Mouse (Mus musculus): ENCODE data around the gene Nsun3.
"Not testable (repeated sequence)": the region's sequence is repeated elsewhere in the genome, so short reads cannot be mapped to it uniquely, and the experiment has no call there.

Gene Nsun3

DNA sequence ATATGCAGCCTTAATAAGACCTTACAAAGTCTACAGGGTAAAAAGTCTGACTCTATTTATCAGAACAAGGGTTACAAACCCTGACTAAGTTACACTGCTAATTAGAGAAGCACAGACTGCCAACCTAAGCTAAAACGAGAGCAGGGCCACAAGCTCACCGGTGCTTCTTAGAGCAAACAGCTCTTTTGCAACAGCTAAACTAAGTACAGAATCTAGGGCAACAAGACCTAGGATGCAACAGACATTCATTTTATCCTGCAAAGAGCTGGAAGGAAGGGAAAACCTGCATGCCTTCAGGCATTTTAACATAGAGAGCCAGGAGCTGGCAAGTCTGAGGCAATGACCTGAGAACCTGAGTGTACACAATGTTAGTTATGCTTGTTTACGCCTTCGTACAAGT lies 33.5 kb downstream of the Nsun3 start:
- DNase-seq (ENCODE audit: low read depth), result no peak

DNA sequence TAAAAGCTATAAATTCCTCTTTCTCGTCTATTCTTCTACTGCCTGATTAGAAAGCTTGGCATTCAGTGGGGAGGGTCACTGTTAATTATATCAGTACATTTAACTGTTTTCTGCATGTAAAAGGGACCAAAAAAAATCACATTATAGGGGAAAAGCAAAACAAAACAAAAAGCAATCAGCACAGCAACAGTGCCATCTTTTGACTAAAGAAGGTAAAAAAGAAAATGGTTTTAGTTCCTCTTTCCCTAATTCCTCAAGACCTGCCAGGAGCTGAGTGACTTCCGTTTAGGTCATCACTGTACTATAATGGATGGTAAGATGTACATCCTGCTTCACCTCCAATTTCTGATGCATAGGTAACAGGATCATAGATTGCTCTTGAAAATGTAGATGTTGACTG lies 40.7 kb downstream of the Nsun3 start:
- no peak for DNase-seq (ENCODE audit: low read depth)

DNA sequence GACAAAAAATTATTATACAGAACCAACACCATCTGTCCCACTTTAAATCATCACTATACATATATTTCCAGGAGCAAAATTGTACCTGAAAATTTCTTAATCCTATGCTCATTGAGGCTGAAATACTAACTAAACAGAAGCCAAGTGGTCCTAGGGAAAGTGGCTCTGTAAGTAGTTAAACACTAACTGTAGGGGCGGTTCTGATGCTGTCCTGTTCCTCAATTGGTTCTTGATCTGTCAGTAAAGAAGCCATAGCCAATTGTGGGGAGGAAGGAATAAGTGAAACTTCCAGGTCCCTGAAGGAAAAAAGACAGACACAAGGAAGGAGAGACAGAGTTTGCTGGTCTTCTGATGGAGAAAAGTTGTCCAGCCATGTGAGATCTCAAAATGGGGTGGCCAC lies 52.3 kb downstream of the Nsun3 start:
- DNase-seq (ENCODE audit: low read depth), result no peak

DNA sequence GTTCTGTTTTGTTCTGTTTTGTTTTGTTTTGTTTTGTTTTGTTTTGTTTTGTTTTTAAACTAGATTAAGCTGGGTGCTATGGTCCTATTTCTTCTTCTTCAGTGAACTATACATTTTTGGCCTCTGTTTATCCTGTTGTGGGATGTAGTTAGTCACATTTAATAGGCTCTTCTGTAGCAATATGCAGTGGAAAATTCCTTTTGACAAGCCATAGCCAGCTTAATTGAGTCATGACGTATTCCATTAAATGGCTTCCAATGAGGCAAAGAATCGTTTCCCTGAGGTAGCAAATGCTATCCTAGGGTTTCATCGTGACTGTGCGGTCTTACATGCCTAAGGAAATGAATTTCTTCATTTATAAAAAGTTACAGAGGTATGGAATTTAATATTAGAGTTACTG lies 56.3 kb downstream of the Nsun3 start:
- no peak for DNase-seq (ENCODE audit: low read depth)

DNA sequence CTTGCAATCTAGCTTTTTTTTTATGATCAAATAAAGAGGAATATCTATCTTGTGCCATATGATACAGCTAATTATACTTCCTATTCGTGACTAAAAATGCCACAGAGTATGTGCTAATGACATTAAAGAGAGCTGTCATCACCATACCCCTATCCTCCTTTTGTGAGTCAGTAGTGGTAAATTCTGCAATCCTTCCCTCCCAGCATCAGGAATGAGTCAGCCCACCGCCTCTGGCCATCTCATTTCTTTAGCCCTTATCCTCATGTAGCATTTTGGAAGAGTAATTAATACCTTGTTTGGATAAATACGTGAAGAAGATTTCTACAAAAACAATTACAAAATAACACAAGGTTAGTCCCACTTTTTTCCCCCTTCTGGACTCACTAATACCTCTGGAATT lies 56.8 kb downstream of the Nsun3 start:
- DNase-seq (ENCODE audit: low read depth), result peak; percentile 18

DNA sequence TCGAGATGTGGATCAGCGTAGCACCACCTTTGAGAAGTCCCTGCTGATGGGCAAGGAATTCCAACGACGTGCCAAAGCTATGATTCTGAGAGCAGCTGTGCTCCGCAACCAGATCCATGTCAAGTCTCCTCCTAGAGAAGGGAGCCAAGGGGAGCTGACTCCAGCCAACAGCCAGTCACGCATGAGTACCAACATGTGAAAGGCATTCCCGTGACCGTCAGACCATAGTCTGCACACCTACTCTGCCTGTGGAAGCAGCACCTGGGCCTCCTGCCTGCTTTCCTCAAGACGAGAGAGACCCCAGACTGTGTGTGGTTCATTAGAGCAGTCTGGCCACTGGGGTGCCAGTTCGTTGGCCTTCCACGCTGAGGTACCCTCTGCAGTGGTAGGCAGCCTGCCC lies 68.4 kb downstream of the Nsun3 start:
- not testable (repeated sequence) for DNase-seq (ENCODE audit: low read depth)

DNA sequence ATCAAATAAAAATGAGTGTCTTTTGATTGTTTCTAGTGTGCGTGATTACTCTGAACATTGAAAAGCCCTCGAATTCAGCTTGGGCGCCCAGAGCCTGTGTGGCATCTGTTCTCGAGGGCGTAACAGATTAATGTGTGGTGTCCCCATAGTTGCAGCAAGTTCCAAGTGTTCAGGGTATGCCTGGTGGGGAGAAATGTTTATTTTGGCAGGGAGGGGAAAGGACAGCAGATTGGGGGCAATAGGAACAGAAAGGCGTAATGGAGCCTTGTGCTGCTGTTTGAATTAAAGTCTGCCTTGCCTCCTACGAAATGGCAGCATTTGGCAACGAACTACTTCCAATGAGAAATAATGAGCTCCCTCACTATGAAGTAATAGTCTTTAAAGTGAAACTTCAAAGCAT lies 96.2 kb downstream of the Nsun3 start:
- DNase-seq (ENCODE audit: low read depth), result no peak

DNA sequence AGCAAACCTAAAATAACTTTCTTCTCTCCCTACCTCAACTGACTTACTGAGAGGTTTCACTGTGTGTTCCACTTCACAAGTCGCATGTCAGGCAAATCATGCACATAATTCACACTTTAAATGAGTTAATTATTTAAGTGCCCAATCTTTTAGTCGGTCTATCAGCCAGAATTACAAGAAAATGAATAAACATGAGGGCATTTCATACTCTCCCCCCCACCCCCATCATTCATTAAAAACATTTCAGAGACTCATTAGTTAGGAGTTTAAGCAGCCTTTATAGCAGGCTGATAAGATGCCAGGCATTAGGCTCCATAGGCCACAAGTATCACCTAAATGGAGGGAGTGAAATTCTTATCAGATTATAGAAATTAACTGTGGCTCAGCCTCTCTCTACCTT lies 100.5 kb downstream of the Nsun3 start:
- no peak for DNase-seq (ENCODE audit: low read depth)

DNA sequence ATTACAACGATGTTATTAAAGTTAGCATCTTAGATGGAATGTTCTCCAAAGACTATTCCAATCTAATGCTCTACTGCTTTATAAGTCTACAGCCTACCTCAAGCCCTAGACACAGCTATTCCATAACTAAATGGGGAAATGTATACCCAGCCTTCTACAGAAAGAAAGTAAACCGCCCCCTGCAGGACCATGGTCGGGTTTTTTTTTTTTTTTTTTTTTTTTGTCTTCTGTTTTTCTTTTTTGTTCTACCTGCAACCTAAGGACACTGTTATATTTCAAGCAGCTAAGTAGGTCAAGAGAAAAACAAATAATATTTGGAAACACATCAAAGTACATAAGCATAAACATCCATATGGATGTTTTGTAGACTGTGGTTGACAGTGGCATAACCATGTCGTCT lies 101.1 kb downstream of the Nsun3 start:
- no peak for DNase-seq (ENCODE audit: low read depth)
